Mouse (Mus musculus): Measurements from ENCODE around the gene Gm4756.
"Not testable (repeated sequence)": the region's sequence is repeated elsewhere in the genome, so short reads cannot be mapped to it uniquely, and the experiment has no call there.

Gene Gm4756

GRCm38 (mm10) chr12:72655775-72656174, 6.3 kb upstream of the Gm4756 start:
- no peak for DNase-seq (ENCODE audit: extremely low read depth, insufficient read length, low spot score)

DNA sequence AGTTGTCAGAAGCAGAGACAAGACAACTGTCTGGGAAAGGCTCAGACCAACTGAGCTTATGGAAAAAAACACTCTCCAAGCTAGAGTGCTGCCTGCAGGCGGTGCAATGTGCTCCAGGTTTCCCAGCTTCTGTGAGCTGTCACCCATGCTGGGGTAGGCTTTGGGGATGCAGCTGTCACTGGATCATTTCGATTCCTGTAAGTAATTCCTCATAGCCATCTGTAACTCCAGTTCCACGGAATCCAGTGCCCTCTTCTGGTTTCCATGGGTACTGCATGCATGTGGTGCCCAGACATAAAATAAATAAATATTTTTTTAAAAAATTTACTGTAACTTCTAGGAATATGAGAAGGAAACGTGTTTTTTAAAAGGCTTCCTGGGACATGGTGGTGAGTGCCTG, 5.2 kb upstream of the Gm4756 start:
- no peak for DNase-seq (ENCODE audit: extremely low read depth, insufficient read length, low spot score)

DNA sequence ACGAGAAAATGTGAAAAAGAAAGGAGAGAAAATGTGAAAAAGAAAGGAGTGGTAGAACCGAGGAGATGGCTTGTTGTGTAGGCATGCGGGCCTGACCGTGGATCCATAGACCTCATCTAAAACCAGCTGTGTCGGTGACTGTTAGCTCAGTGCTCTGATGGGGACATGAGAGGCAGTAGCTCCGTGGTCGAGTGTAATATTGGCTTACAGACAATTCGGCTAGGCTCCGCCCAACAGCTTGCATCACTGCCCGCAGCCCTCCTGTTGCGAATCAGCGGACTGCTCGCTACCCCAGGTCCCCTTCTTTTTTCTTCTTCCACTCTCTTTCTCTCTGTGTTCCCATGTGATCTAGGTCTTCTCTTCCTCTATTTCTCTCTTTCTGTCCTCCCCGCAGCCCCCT, 540 bp downstream of the Gm4756 start:
- DNase-seq (ENCODE audit: extremely low read depth, insufficient read length, low spot score): no peak

- no peak for DNase-seq (ENCODE audit: extremely low read depth, insufficient read length, low spot score)
Observed at GRCm38 (mm10) chr12:72638025-72638424, 11.4 kb downstream of the Gm4756 start.

DNA sequence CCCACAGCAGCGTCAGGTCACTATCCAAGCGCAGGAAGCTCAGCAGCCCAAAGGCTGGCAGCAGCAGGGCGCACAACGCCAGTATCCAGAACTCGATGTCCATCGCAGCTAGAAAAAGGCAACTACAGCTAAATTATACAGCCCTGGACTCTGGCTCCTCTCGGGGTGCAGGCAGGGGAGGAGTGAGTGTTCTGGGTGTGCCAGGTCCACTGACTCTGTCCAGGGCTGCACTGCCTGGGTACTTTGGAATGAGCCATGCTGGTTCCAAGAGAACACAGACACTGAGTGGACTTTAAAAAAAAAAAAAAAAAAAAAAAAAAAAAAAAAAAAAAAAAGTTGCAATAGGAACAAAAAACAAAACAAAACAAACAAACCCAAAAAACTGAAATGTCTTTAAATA, 20.7 kb downstream of the Gm4756 start:
- no peak for DNase-seq (ENCODE audit: extremely low read depth, insufficient read length, low spot score)

DNA sequence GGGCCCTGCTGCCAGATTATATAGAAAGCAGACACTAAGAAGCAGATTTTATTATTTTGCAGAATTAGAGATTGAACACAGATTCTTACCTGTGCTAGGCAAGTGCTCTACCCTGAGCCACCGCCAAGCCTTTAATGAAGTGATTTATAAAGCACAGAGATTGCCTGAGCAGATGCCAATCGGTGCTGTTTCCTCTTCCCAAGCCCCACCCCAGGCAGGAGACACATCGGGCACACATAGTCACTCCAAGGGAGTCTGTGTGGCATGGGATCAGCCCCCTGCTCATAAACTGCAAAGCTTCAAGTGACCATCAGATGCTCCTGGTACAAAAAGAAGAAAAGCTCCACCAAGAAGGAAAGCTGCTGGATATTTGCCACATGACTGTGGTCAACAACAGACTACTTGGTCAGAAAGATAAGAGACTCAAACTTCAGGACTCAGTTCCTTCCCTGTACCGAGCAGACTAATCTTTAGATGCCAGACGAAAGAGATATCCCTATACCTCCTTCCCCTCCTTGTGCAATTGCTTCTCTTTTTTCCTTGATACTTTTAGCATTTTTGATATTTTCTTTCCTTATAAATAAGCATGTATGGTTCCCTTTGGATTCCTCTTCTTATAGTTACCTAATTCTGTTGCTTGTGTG, 26.5 kb downstream of the Gm4756 start:
- no peak for DNase-seq (ENCODE audit: extremely low read depth, insufficient read length, low spot score)

DNA sequence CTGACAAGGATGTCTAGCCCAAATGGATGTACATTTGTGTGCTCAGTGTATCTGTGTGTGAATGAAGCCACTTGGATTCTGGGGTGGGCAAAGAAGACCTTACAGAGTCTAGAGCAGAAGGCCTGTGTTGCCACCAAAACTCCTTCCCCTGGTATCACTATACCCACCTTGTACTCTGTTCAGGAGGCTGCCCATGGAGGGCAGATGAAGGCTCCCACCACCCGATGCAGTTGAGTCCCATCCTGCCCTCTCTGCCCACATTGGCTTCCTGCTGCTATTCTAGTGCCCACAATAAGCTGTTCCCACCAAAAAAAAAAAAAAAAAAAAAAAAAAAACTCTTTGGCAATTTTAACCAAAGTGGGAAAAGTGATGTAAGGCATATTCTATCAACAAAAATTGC, 28.0 kb downstream of the Gm4756 start:
- DNase-seq (ENCODE audit: extremely low read depth, insufficient read length, low spot score): no peak

DNA sequence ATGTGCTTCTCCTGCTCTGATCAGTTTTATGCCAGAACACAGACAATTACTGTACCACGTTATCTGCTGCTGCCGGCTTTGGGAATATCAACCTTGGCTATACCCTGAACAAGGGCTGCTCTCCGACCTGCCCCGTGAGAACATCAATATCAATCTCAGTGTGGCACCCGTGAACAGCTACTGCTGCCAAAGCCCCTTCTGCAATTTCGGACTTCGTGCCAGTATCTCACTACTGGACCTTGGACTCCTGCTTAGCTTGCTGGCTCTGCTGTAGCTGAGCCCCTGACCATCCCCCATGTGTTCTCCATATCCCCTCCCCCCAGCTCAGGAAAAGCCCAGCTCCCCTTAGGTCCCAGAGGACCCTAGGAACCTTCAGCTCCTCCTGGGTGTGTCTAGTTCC, 28.6 kb downstream of the Gm4756 start:
- DNase-seq (ENCODE audit: extremely low read depth, insufficient read length, low spot score): no peak

DNA sequence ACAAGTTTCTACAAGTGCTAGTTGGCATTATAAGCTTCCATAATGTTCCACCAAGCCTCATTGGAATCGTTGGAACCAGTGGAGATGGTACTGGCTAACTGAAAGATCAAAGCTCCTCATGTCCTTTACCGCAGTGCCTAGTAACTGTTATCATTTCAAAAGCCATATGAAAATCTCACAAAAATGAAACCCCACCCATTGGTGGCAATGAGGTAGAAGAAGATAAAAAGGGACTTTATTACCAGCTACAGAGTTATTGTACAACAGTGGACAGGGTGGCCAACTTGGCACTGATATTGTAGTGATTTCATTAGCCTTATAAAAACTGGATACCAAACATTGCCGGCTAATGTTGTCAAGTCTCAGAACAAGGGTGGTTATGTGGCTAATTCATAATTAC, 37.4 kb downstream of the Gm4756 start:
- no peak for DNase-seq (ENCODE audit: extremely low read depth, insufficient read length, low spot score)

DNA sequence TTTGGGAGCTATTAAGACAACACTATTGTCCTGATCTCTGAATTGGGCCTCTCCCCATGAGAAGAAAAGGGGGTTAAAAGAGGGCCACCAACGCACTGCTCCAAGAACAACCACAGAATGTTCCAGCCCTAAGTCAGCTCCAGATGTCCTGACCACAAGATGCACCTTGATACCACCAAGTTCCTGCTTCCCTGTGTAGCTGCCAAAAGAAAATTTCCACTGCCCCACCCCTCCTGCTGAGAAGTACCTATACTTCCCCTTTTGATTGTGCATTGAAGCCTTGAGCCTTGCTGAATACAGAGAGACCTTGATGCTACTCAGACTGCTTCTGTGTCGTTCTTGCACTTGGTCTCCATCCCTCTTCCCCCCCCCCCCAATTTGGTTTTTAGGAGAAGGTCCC, 50.7 kb downstream of the Gm4756 start:
- not testable (repeated sequence) for DNase-seq (ENCODE audit: extremely low read depth, insufficient read length, low spot score)

DNA sequence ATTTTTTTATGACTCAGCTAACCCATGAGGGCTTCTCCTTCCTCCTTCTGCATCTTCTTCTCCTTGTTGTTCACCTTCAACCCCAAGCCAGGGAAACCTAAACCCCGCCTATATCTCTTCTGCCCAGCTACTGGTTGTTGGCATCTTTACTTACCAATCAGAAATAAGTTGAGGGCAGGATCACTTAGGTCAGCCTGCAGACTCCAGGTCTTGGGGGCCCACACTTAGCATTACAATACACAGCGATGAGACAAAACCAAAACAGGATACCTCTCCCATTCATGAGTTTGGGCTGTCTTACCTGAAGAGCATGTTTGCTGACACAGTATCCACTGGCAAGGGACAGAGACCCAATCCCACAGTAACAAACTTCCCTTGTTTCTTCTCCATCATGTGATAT, 55.5 kb downstream of the Gm4756 start:
- DNase-seq (ENCODE audit: extremely low read depth, insufficient read length, low spot score): no peak

DNA sequence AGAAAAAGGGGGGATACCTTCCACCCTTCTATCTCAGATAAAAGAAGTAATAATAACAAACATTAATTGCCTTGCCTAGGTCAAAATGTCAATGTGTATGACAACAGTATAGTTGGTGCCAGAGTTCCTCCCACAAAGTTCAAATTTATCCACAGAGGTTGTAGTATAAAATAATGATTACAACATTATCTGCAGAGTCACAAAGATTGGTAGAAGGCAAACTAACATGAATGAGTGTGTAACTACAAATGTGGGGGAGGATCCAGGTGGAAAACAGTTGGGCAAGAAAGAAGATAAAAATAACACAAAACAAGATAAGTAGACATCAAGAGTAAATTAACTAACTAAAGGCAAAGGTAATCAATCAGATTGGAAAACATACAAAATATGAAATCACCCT, 56.5 kb downstream of the Gm4756 start:
- DNase-seq (ENCODE audit: extremely low read depth, insufficient read length, low spot score): no peak

DNA sequence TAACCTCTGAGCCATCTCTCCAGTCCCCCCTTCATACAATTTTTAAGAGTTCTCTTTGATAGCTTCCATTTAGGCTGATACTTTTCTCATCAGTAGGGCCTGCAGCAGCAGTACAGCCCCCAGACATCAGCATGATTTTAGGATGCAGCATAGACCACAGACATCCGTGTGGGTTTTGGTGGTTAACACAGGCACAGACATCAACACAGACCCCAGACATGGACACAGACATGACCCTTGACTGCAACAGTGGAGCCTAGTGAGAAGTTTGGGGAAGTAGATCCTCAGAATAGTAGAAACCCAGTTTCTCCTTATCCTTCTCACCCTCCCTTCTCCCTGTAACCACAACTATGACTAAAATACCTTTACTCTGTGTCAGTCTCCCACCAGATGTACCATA, 64.1 kb downstream of the Gm4756 start:
- DNase-seq (ENCODE audit: extremely low read depth, insufficient read length, low spot score): peak; percentile 5

DNA sequence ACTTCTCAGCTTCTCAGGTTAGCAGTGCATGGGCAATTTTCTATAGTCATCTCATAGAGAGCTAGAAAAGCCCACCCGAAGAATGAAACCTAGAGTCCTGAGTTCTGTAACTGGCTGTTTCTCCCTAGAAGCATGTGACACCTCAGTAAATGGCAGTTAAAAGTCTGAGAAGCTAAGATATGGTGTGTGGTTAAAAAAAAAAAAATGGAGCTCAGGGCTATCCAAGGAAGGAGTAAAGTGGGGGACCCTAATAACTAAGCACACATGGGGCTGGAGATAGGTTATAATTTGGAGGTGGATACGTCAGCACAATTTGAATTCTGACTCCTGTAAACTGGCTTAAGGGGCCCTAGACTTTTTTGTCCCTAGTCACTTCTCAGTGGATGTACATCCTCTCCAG, 66.4 kb downstream of the Gm4756 start:
- DNase-seq (ENCODE audit: extremely low read depth, insufficient read length, low spot score): no peak

GRCm38 (mm10) chr12:72582021-72582420, 67.4 kb downstream of the Gm4756 start:
- DNase-seq (ENCODE audit: extremely low read depth, insufficient read length, low spot score): no peak

DNA sequence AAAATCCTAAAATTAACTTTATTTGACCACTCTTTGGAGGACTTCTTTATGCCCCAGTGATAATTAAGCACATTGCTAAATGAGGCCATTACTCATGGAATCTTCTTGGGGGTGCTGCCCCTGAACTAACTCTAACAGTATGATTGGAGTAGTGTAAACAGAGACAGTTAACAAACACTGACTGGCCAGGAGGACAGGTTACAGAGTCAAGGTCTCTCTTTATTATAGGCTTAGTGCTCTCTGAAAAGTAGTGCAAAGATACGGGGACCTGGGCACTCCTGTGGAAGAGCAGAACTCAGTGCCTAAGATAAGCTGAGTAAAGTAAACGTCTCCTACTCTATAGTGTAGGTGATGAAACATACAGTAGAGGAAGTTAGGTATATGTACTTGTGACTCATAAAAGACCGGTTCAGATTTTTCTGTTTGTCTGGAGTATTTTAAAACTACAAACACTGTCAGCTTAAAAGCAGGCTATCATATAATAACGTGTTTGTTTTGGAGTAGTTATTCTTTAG, 85.1 kb downstream of the Gm4756 start:
- DNase-seq (ENCODE audit: extremely low read depth, insufficient read length, low spot score): no peak

GRCm38 (mm10) chr12:72554347-72554746, 95.1 kb downstream of the Gm4756 start:
- DNase-seq (ENCODE audit: extremely low read depth, insufficient read length, low spot score): no peak

DNA sequence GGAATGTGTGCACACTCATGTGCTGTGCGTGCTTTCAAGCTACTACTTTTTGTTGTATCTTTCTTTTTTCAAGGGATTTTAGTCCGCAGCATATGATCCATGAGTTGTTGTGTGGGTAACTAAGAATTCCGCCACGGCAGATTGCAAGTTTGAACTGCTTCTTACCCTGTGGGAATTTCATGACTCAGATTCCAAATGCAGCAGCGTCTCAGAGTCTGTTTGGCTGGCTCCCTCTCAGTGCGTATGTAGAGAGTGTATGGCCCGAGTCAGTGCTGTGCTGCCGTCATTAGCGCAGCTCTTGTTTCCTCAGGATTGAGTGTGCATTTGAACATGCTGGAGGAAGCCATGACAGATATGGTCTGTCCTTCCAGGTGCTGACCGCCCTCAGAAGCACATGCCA, 110.9 kb downstream of the Gm4756 start:
- no peak for DNase-seq (ENCODE audit: extremely low read depth, insufficient read length, low spot score)

- DNase-seq (ENCODE audit: extremely low read depth, insufficient read length, low spot score): peak; percentile 100
Observed at GRCm38 (mm10) chr12:72536021-72536597, 113.4 kb downstream of the Gm4756 start, which contains the start of gene Pcnx4. TSS of gene Pcnx4 (plus strand) at chr12:72536383.

- DNase-seq (ENCODE audit: extremely low read depth, insufficient read length, low spot score): no peak
Observed at GRCm38 (mm10) chr12:72535599-72535998, 113.9 kb downstream of the Gm4756 start.

GRCm38 (mm10) chr12:72533986-72534385, 115.5 kb downstream of the Gm4756 start:
- no peak for DNase-seq (ENCODE audit: extremely low read depth, insufficient read length, low spot score)

DNA sequence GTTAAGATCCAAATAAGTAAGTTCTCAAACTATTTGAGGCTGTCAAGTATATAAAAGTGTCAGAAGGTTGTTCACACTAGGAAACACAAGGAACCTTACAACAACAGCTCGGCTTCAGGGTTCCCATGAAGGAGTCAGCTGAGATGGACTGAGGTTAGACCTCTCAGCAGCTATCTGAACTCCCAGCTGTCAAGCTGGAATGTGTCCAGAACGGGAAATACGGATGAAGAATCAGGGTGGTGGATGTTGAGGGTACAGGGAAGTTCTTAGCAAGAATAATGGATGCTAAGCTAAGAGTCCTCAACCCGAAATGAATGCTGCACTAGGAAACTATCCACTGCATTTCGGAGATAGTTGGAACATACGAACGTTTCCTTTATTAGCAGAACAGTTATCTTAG, 117.2 kb downstream of the Gm4756 start:
- DNase-seq (ENCODE audit: extremely low read depth, insufficient read length, low spot score): no peak

Data from 3134 (cell line).